Mouse (Mus musculus) myocyte (in vitro differentiated cells): ENCODE data around the gene C030005K15Rik. TPM values are rescaled to one million over a fixed set of nuclear protein-coding genes. Genes with fewer than 3 reads are reported as not detected.

Source experiments
- H3K27me3 ChIP-seq: one replicate; pipeline ENCODE4 v1.6.1; 2011; ENCODE audit not compliant: control insufficient read depth, insufficient read depth, insufficient read length
- H3K36me3 ChIP-seq: one replicate; pipeline ENCODE4 v1.6.1; 2011; ENCODE audit not compliant: control insufficient read depth, insufficient read depth
- H3K4me2 ChIP-seq: one replicate; pipeline ENCODE4 v1.6.1; 2011; ENCODE audit warnings: low read depth, control low read depth
- H3K4me3 ChIP-seq: one replicate; pipeline ENCODE4 v1.5.1; 2011; ENCODE audit warnings: mild to moderate bottlenecking, control low read depth, moderate library complexity
- H3K79me2 ChIP-seq: one replicate; pipeline ENCODE4 v1.6.1; 2011; ENCODE audit not compliant: control insufficient read depth, insufficient read depth
- H3ac ChIP-seq: one replicate; pipeline ENCODE4 v1.6.1; 2011; ENCODE audit not compliant: control insufficient read depth, insufficient read length
- CEBPB ChIP-seq: IDR thresholded peaks from 2 replicates; pipeline ENCODE4 v1.6.1; 2011; ENCODE audit warnings: mild to moderate bottlenecking, moderate library complexity; ENCODE audit not compliant: poor library complexity, insufficient read depth, severe bottlenecking
- E2F4 ChIP-seq: IDR thresholded peaks from one replicate; pipeline ENCODE4 v1.6.1; 2011; ENCODE audit warnings: mild to moderate bottlenecking, control low read depth, moderate library complexity; ENCODE audit not compliant: insufficient read depth
- MAX ChIP-seq: IDR thresholded peaks from one replicate; pipeline ENCODE4 v1.6.1; 2011; ENCODE audit warnings: low read depth, mild to moderate bottlenecking, control low read depth
- MYOD1 ChIP-seq, 3 experiments: IDR thresholded peaks; one replicate each; pipeline ENCODE4 v1.6.1; 2011; ENCODE audit warnings: control low read depth in 2 of 3, low read depth in 2 of 3, mild to moderate bottlenecking in 2 of 3, moderate library complexity in 1 of 3; ENCODE audit not compliant: insufficient read length in 2 of 3, control insufficient read depth in 1 of 3
- MYOG ChIP-seq, 3 experiments: IDR thresholded peaks; one replicate each; pipeline ENCODE4 v1.6.1; 2011; ENCODE audit warnings: control low read depth in 2 of 3, low read depth in 2 of 3, mild to moderate bottlenecking in 2 of 3; ENCODE audit not compliant: insufficient read length in 2 of 3, control insufficient read depth in 1 of 3, insufficient read depth in 1 of 3
- POLR2A ChIP-seq: IDR thresholded peaks from one replicate; pipeline ENCODE4 v1.6.1; 2011; ENCODE audit warnings: low read depth, mild to moderate bottlenecking, control low read depth, moderate library complexity; ENCODE audit not compliant: insufficient read length
- POLR2AphosphoS2 ChIP-seq: IDR thresholded peaks from one replicate; pipeline ENCODE4 v1.6.1; 2011; ENCODE audit warnings: low read depth, control low read depth; ENCODE audit not compliant: insufficient read length
- REST ChIP-seq: IDR thresholded peaks from one replicate; pipeline ENCODE4 v1.6.1; 2011; ENCODE audit warnings: mild to moderate bottlenecking, control low read depth, moderate library complexity; ENCODE audit not compliant: insufficient read depth, insufficient read length
- SRF ChIP-seq: IDR thresholded peaks from one replicate; pipeline ENCODE4 v1.6.1; 2011; ENCODE audit warnings: low read depth; ENCODE audit not compliant: control insufficient read depth, insufficient read length
- TCF12 ChIP-seq: IDR thresholded peaks from one replicate; pipeline ENCODE4 v1.6.1; 2011; ENCODE audit warnings: mild to moderate bottlenecking, control low read depth; ENCODE audit not compliant: poor library complexity, insufficient read depth, severe bottlenecking
- TCF3 ChIP-seq: IDR thresholded peaks from one replicate; pipeline ENCODE4 v1.6.1; 2011; ENCODE audit warnings: low read depth, control low read depth; ENCODE audit not compliant: insufficient read length
- USF1 ChIP-seq: IDR thresholded peaks from one replicate; pipeline ENCODE4 v1.6.1; 2011; ENCODE audit warnings: low read depth, mild to moderate bottlenecking, control low read depth, moderate library complexity
- polyA plus RNA-seq: library from polyadenylated mRNA; unstranded; fragments of >200 nt; fragmentation: generic; extraction: Trizol; gene quantifications from one replicate; pipeline ENCODE4 v1.2.1, GENCODE M21; 2012; ENCODE audit warnings: missing spikeins

The C030005K15Rik gene
- polyA plus RNA-seq, 1 experiment: not detected

GRCm38 (mm10) chr10:97692913-97693312 lies 33.6 kb downstream of the C030005K15Rik start, which contains the start of gene Ccer1:
TSS of gene Ccer1 (plus strand) at chr10:97693059.
- TF ChIP-seq TCF12: no peak
- TF ChIP-seq REST: no peak
- no peak for TF ChIP-seq POLR2A
- TF ChIP-seq MYOG (IDR thresholded peaks at IDR 0.05; ENCODE audit: control insufficient read depth in 1 of 3, insufficient read depth in 1 of 3, insufficient read length in 2 of 3, low read depth in 2 of 3): no peak
- no peak for TF ChIP-seq CEBPB
- TF ChIP-seq SRF: no peak
- H3K36me3 ChIP-seq: no peaks in the 10 kb centered on the region
- no peaks in the 10 kb centered on the region for H3K27me3 ChIP-seq
- no peak within 1 kb of the TSS for H3K4me3 ChIP-seq
- H3K4me2 ChIP-seq: no peak within 1 kb of the TSS
- H3ac ChIP-seq: no peak within 1 kb of the TSS
- no peaks in the 10 kb centered on the region for H3K79me2 ChIP-seq

- no peak overlapping the region for H3K4me2 ChIP-seq
- no peaks in the 10 kb centered on the region for H3K27me3 ChIP-seq
- H3ac ChIP-seq: no peak overlapping the region
- no peaks in the 10 kb centered on the region for H3K36me3 ChIP-seq
- TF ChIP-seq REST (no peak), E2F4 (no peak), TCF3 (no peak), POLR2A (no peak), SRF (no peak), POLR2AphosphoS2 (no peak), MAX (no peak), TCF12 (no peak), MYOD1 (IDR thresholded peaks at IDR 0.05; ENCODE audit: control insufficient read depth in 1 of 3, insufficient read length in 2 of 3, low read depth in 2 of 3) (no peak)
- H3K4me3 ChIP-seq: no peak overlapping the region
- H3K79me2 ChIP-seq: no peaks in the 10 kb centered on the region
Observed at GRCm38 (mm10) chr10:97689425-97689824, 37.1 kb downstream of the C030005K15Rik start.

- Histone ChIP-seq H3K4me3 (no peak overlapping the region), H3K79me2 (no peaks in the 10 kb centered on the region), H3K4me2 (no peak overlapping the region), H3K36me3 (no peaks in the 10 kb centered on the region), H3ac (no peak overlapping the region), H3K27me3 (no peaks in the 10 kb centered on the region)
- no peak for TF ChIP-seq MYOG (IDR thresholded peaks at IDR 0.05; ENCODE audit: control insufficient read depth in 1 of 3, insufficient read depth in 1 of 3, insufficient read length in 2 of 3, low read depth in 2 of 3)
- TF ChIP-seq REST: no peak
- no peak for TF ChIP-seq CEBPB
- TF ChIP-seq TCF12: no peak
Observed at GRCm38 (mm10) chr10:97687198-97687597, 39.4 kb downstream of the C030005K15Rik start.

- H3K4me2 ChIP-seq: no peak overlapping the region
Observed at GRCm38 (mm10) chr10:97682981-97683380, 43.6 kb downstream of the C030005K15Rik start.

More at GRCm38 (mm10) chr10:97682981-97683380, 43.6 kb downstream of the C030005K15Rik start:
- Histone ChIP-seq H3ac (no peak overlapping the region), H3K79me2 (no peaks in the 10 kb centered on the region), H3K36me3 (no peaks in the 10 kb centered on the region), H3K4me3 (no peak overlapping the region), H3K27me3 (no peaks in the 10 kb centered on the region)
- TF ChIP-seq SRF (no peak), MYOD1 (IDR thresholded peaks at IDR 0.05; ENCODE audit: control insufficient read depth in 1 of 3, insufficient read length in 2 of 3, low read depth in 2 of 3) (no peak), TCF3 (no peak), USF1 (no peak), TCF12 (no peak), MAX (no peak), POLR2AphosphoS2 (no peak), MYOG (IDR thresholded peaks at IDR 0.05; ENCODE audit: control insufficient read depth in 1 of 3, insufficient read depth in 1 of 3, insufficient read length in 2 of 3, low read depth in 2 of 3) (no peak), E2F4 (no peak)

Other genes starting within 250 kb of the C030005K15Rik start
- 13.8 TPM for gene Dcn, start 247.1 kb downstream of the C030005K15Rik start, polyA plus RNA-seq
- gene Lum, start 161.6 kb downstream of the C030005K15Rik start, polyA plus RNA-seq: not detected
- gene Kera, start 119.9 kb downstream of the C030005K15Rik start, polyA plus RNA-seq: not detected
- not detected for gene Epyc, start 82.7 kb downstream of the C030005K15Rik start, polyA plus RNA-seq
- gene Ccer1, start 33.7 kb downstream of the C030005K15Rik start, polyA plus RNA-seq: not detected